Mouse (Mus musculus): ENCODE measurements around the gene Xbp1.

DNA sequence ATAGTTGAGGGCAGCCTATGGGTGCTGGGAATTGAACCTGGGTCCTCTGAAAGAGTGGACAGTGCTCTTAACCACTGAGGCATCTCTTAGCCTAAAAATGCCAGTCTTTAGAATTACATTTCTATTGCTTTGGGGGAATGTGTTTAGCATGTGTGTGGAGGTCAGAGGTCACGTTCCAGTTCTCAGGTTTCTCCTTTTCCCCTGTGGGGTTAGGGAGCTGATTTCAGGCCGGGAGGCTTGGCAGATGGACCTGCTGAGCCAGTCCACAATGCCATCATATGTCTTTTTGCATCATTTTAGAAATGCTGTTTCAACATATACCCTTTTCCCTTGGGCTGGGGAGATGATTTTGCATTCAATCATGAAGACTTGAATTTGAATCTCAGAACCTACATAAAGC is 26.6 kb upstream of the Xbp1 start:
- TF ChIP-seq CTCF (IDR thresholded peaks at IDR 0.05; ENCODE audit: extremely low read depth, insufficient read depth, insufficient read length, insufficient replicate concordance) = no peak
- TF ChIP-seq POLR2A (IDR thresholded peaks at IDR 0.05; ENCODE audit: low read depth, low read length) = no peak

All from spleen, adult 2 months (tissue).